Mouse (Mus musculus) ES-Bruce4 (cell line): Measurements from ENCODE around the gene Amph.

Experiments used
- CTCF ChIP-seq: IDR thresholded peaks from one replicate; pipeline ENCODE4 v1.8.1; 2011; ENCODE audit warnings: low read depth, low read length
- EP300 ChIP-seq: IDR thresholded peaks from 2 replicates; pipeline ENCODE4 v1.6.1; 2011; ENCODE audit warnings: low read depth, low read length; ENCODE audit not compliant: insufficient read depth
- POLR2A ChIP-seq: IDR thresholded peaks from one replicate; pipeline ENCODE4 v1.8.1; 2011; ENCODE audit warnings: low read length; ENCODE audit not compliant: insufficient read depth

DNA sequence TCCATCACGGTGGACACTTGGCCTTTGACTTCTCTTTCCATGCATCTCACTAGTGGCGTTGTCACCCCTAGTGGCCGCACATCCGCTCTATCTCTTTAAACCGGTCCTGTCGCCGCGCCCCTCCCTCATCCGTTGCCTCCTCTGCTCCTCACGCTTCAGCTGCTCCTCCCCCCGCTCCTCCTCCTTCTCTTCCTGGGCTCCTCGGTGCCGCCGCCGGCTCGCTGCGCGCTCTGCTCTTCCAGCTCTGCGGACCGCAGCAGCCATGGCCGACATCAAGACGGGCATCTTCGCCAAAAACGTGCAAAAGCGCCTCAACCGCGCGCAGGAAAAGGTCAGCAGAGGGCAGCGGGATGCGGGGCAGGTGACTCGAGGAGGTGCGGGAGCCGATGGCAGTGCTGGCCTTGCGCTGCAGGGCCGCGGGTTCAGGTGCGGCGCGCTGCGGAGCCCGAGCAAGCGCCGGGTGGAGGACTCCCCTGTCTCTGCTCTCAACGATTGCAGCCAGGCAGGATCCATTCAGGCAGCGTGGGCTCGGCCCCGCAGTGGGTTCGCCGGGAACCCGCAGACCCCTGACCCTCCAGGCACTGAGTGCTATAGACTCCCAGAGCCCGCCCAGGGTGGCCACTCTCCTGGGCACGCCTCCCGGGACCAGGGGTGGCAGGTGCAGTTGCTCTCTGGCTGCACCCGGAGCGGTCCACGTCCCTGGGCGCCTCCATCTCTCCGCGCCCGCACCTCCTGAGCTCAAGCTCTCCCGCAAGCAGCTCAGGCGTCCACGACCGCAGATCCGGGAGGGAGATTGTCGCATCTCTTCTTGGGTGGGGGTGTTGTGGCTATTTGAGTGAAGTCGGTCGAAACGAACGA lies at the start of gene Amph:
- TF ChIP-seq POLR2A (no peak), CTCF (peak; percentile 39), EP300 (no peak)
